Mouse (Mus musculus): ENCODE measurements at regions not wholly inside any gene's neighbourhood (a gene's known extent, or its start where the extent isn't known, plus 50 kb on each side); places are given as distances from the start of the nearest gene placed in this dataset.

GRCm38 (mm10) chr10:44640620-44641019, 112.3 kb upstream of the Prdm1 start:
- peak; percentile 51 for TF ChIP-seq USF1 (IDR thresholded peaks at IDR 0.05; ENCODE audit: low read depth)
- TF ChIP-seq CTCF (IDR thresholded peaks at IDR 0.05; ENCODE audit: control insufficient read depth, insufficient read depth, insufficient read length): no peak
- no peak overlapping the region for H3K4me3 ChIP-seq (ENCODE audit: insufficient read depth, poor library complexity, severe bottlenecking)
- H3K27me3 ChIP-seq (ENCODE audit: control insufficient read depth, insufficient read depth, insufficient read length): no peaks in the 10 kb centered on the region

GRCm38 (mm10) chr10:44638678-44639077, 110.4 kb upstream of the Prdm1 start:
- H3K79me2 ChIP-seq (ENCODE audit: control insufficient read depth, insufficient read depth): no peaks in the 10 kb centered on the region
- H3ac ChIP-seq (ENCODE audit: control insufficient read depth, insufficient read length, low read depth): no peak overlapping the region
- H3K36me3 ChIP-seq (ENCODE audit: control insufficient read depth, insufficient read depth): no peaks in the 10 kb centered on the region
- H3K79me3 ChIP-seq (ENCODE audit: low read depth): no peaks in the 10 kb centered on the region
- no peak overlapping the region for H3K4me3 ChIP-seq (ENCODE audit: insufficient read depth, poor library complexity, severe bottlenecking)
- H3K27me3 ChIP-seq (ENCODE audit: control insufficient read depth, insufficient read depth, insufficient read length): no peaks in the 10 kb centered on the region
- TF ChIP-seq MYOD1 (IDR thresholded peaks at IDR 0.05; ENCODE audit: control insufficient read depth, insufficient read length, low read depth) (no peak), CTCF (IDR thresholded peaks at IDR 0.05; ENCODE audit: control insufficient read depth, insufficient read depth, insufficient read length) (no peak), MYOG (IDR thresholded peaks at IDR 0.05; ENCODE audit: control insufficient read depth, extremely low read depth, insufficient read length) (no peak), USF1 (IDR thresholded peaks at IDR 0.05; ENCODE audit: low read depth) (no peak), FOSL1 (IDR thresholded peaks at IDR 0.05; ENCODE audit: insufficient read depth, low read length, poor library complexity, severe bottlenecking) (no peak), CEBPB (IDR thresholded peaks at IDR 0.05; ENCODE audit: low read depth) (no peak), MAX (IDR thresholded peaks at IDR 0.05) (no peak)

More at GRCm38 (mm10) chr10:44640620-44641019, 112.3 kb upstream of the Prdm1 start:
- no peaks in the 10 kb centered on the region for H3K79me2 ChIP-seq (ENCODE audit: control insufficient read depth, insufficient read depth)
- no peaks in the 10 kb centered on the region for H3K79me3 ChIP-seq (ENCODE audit: low read depth)
- H3ac ChIP-seq (ENCODE audit: control insufficient read depth, insufficient read length, low read depth): no peak overlapping the region
- H3K36me3 ChIP-seq (ENCODE audit: control insufficient read depth, insufficient read depth): no peaks in the 10 kb centered on the region

GRCm38 (mm10) chr10:44636786-44637185, 108.5 kb upstream of the Prdm1 start:
- Histone ChIP-seq H3K79me3 (ENCODE audit: low read depth) (no peaks in the 10 kb centered on the region), H3K36me3 (ENCODE audit: control insufficient read depth, insufficient read depth) (no peaks in the 10 kb centered on the region), H3K27me3 (ENCODE audit: control insufficient read depth, insufficient read depth, insufficient read length) (no peaks in the 10 kb centered on the region), H3K4me3 (ENCODE audit: insufficient read depth, poor library complexity, severe bottlenecking) (no peak overlapping the region), H3ac (ENCODE audit: control insufficient read depth, insufficient read length, low read depth) (no peak overlapping the region), H3K79me2 (ENCODE audit: control insufficient read depth, insufficient read depth) (no peaks in the 10 kb centered on the region)
- TF ChIP-seq MAX (IDR thresholded peaks at IDR 0.05) (no peak), CTCF (IDR thresholded peaks at IDR 0.05; ENCODE audit: control insufficient read depth, insufficient read depth, insufficient read length) (no peak), CEBPB (IDR thresholded peaks at IDR 0.05; ENCODE audit: low read depth) (no peak), USF1 (IDR thresholded peaks at IDR 0.05; ENCODE audit: low read depth) (no peak), MYOD1 (IDR thresholded peaks at IDR 0.05; ENCODE audit: control insufficient read depth, insufficient read length, low read depth) (no peak), FOSL1 (IDR thresholded peaks at IDR 0.05; ENCODE audit: insufficient read depth, low read length, poor library complexity, severe bottlenecking) (no peak), MYOG (IDR thresholded peaks at IDR 0.05; ENCODE audit: control insufficient read depth, extremely low read depth, insufficient read length) (no peak)

GRCm38 (mm10) chr10:44636061-44636460, 107.8 kb upstream of the Prdm1 start:
- no peaks in the 10 kb centered on the region for H3K36me3 ChIP-seq (ENCODE audit: control insufficient read depth, insufficient read depth)
- no peaks in the 10 kb centered on the region for H3K79me2 ChIP-seq (ENCODE audit: control insufficient read depth, insufficient read depth)
- H3K4me3 ChIP-seq (ENCODE audit: insufficient read depth, poor library complexity, severe bottlenecking): no peak overlapping the region
- no peak for TF ChIP-seq MYOD1 (IDR thresholded peaks at IDR 0.05; ENCODE audit: control insufficient read depth, insufficient read length, low read depth)
- TF ChIP-seq MAX (IDR thresholded peaks at IDR 0.05): no peak
- no peak for TF ChIP-seq CEBPB (IDR thresholded peaks at IDR 0.05; ENCODE audit: low read depth)
- TF ChIP-seq FOSL1 (IDR thresholded peaks at IDR 0.05; ENCODE audit: insufficient read depth, low read length, poor library complexity, severe bottlenecking): no peak
- no peak for TF ChIP-seq MYOG (IDR thresholded peaks at IDR 0.05; ENCODE audit: control insufficient read depth, extremely low read depth, insufficient read length)
- no peak for TF ChIP-seq USF1 (IDR thresholded peaks at IDR 0.05; ENCODE audit: low read depth)
- TF ChIP-seq CTCF (IDR thresholded peaks at IDR 0.05; ENCODE audit: control insufficient read depth, insufficient read depth, insufficient read length): no peak
- H3K27me3 ChIP-seq (ENCODE audit: control insufficient read depth, insufficient read depth, insufficient read length): no peaks in the 10 kb centered on the region
- no peaks in the 10 kb centered on the region for H3K79me3 ChIP-seq (ENCODE audit: low read depth)
- H3ac ChIP-seq (ENCODE audit: control insufficient read depth, insufficient read length, low read depth): no peak overlapping the region

GRCm38 (mm10) chr10:44631584-44631983, 103.3 kb upstream of the Prdm1 start:
- no peaks in the 10 kb centered on the region for H3K79me2 ChIP-seq (ENCODE audit: control insufficient read depth, insufficient read depth)
- no peak for TF ChIP-seq MYOD1 (IDR thresholded peaks at IDR 0.05; ENCODE audit: control insufficient read depth, insufficient read length, low read depth)
- no peak for TF ChIP-seq MYOG (IDR thresholded peaks at IDR 0.05; ENCODE audit: control insufficient read depth, extremely low read depth, insufficient read length)
- TF ChIP-seq USF1 (IDR thresholded peaks at IDR 0.05; ENCODE audit: low read depth): no peak
- no peak for TF ChIP-seq MAX (IDR thresholded peaks at IDR 0.05)
- TF ChIP-seq CTCF (IDR thresholded peaks at IDR 0.05; ENCODE audit: control insufficient read depth, insufficient read depth, insufficient read length): no peak
- no peak for TF ChIP-seq FOSL1 (IDR thresholded peaks at IDR 0.05; ENCODE audit: insufficient read depth, low read length, poor library complexity, severe bottlenecking)
- no peak for TF ChIP-seq CEBPB (IDR thresholded peaks at IDR 0.05; ENCODE audit: low read depth)
- no peaks in the 10 kb centered on the region for H3K36me3 ChIP-seq (ENCODE audit: control insufficient read depth, insufficient read depth)
- no peaks in the 10 kb centered on the region for H3K27me3 ChIP-seq (ENCODE audit: control insufficient read depth, insufficient read depth, insufficient read length)
- no peak overlapping the region for H3K4me3 ChIP-seq (ENCODE audit: insufficient read depth, poor library complexity, severe bottlenecking)
- H3K79me3 ChIP-seq (ENCODE audit: low read depth): no peaks in the 10 kb centered on the region
- H3ac ChIP-seq (ENCODE audit: control insufficient read depth, insufficient read length, low read depth): no peak overlapping the region

GRCm38 (mm10) chr10:44630485-44630884, 102.2 kb upstream of the Prdm1 start:
- no peak overlapping the region for H3ac ChIP-seq (ENCODE audit: control insufficient read depth, insufficient read length, low read depth)

More at GRCm38 (mm10) chr10:44630485-44630884, 102.2 kb upstream of the Prdm1 start:
- Histone ChIP-seq H3K79me2 (ENCODE audit: control insufficient read depth, insufficient read depth) (no peaks in the 10 kb centered on the region), H3K4me3 (ENCODE audit: insufficient read depth, poor library complexity, severe bottlenecking) (no peak overlapping the region), H3K36me3 (ENCODE audit: control insufficient read depth, insufficient read depth) (no peaks in the 10 kb centered on the region), H3K27me3 (ENCODE audit: control insufficient read depth, insufficient read depth, insufficient read length) (no peaks in the 10 kb centered on the region), H3K79me3 (ENCODE audit: low read depth) (no peaks in the 10 kb centered on the region)
- TF ChIP-seq MAX (IDR thresholded peaks at IDR 0.05): no peak
- TF ChIP-seq MYOD1 (IDR thresholded peaks at IDR 0.05; ENCODE audit: control insufficient read depth, insufficient read length, low read depth): no peak
- no peak for TF ChIP-seq USF1 (IDR thresholded peaks at IDR 0.05; ENCODE audit: low read depth)
- no peak for TF ChIP-seq CEBPB (IDR thresholded peaks at IDR 0.05; ENCODE audit: low read depth)
- no peak for TF ChIP-seq FOSL1 (IDR thresholded peaks at IDR 0.05; ENCODE audit: insufficient read depth, low read length, poor library complexity, severe bottlenecking)
- TF ChIP-seq CTCF (IDR thresholded peaks at IDR 0.05; ENCODE audit: control insufficient read depth, insufficient read depth, insufficient read length): no peak
- no peak for TF ChIP-seq MYOG (IDR thresholded peaks at IDR 0.05; ENCODE audit: control insufficient read depth, extremely low read depth, insufficient read length)
